Mouse (Mus musculus) kidney, adult 2 months (tissue): ENCODE data around the gene Iqsec1.

Experiments
- CTCF ChIP-seq: fragments of 200-500 bp; conservative IDR thresholded peaks from 2 replicates; pipeline ENCODE4 v1.5.1; 2011; ENCODE audit warnings: low read depth, mild to moderate bottlenecking, control low read depth, low read length, moderate library complexity, mixed read lengths; ENCODE audit not compliant: insufficient read depth, insufficient read length
- POLR2A ChIP-seq: fragments of 200-500 bp; IDR thresholded peaks from one replicate; pipeline ENCODE4 v1.6.1; 2011; ENCODE audit warnings: low read depth, low read length, control low read depth

DNA sequence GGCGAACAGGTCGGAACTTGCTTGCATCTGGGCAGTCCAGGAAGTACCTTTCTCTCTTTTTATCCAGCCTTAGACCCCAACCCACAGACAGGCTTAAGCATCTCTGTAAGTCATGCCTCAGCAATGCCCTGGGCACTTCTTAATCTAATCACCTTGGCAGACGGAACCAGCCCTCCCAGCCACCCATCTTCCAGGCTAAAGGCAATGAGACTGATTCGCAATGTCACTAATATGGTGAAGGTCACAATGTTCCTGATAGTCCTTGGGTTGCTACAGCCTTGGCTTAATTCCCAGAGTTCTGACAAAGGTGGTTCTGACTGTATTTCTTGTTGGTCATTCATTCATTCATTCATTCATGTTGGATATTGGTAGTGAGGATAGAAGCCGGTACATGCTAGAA, 378.2 kb downstream of the Iqsec1 start:
- no peak for TF ChIP-seq CTCF
- TF ChIP-seq POLR2A = no peak
